Mouse (Mus musculus) cerebellum, adult 2 months (tissue): ENCODE measurements around the gene Naa15. TPM values are rescaled to one million over a fixed set of nuclear protein-coding genes. Genes with fewer than 3 reads are reported as not detected.

Experiments used
- DNase-seq, 2 experiments: peaks; one replicate each; pipeline ENCODE4 v3.0.0; 2021
- H3K27ac ChIP-seq: fragments of 200-500 bp; 2 replicates; pipeline ENCODE4 v1.5.1; 2012; ENCODE audit warnings: low read length, control low read depth, inconsistent platforms; ENCODE audit not compliant: insufficient read depth
- H3K27me3 ChIP-seq: fragments of 200-500 bp; 2 replicates; pipeline ENCODE4 v1.6.1; 2012; ENCODE audit warnings: inconsistent platforms, mild to moderate bottlenecking, low read length, moderate library complexity; ENCODE audit not compliant: control insufficient read depth, insufficient read depth
- H3K4me1 ChIP-seq: fragments of 200-500 bp; 2 replicates; pipeline ENCODE4 v1.6.1; 2011; ENCODE audit warnings: low read length; ENCODE audit not compliant: control insufficient read depth, insufficient read depth
- H3K4me3 ChIP-seq: fragments of 200-500 bp; replicated peaks from 2 replicates; pipeline ENCODE3; 2011; ENCODE audit warnings: mild to moderate bottlenecking, low read depth, low read length, control low read depth; ENCODE audit not compliant: insufficient read depth
- CTCF ChIP-seq: fragments of 200-500 bp; IDR thresholded peaks from 2 replicates; pipeline ENCODE4 v1.5.1; 2011; ENCODE audit warnings: low read depth, mild to moderate bottlenecking, control low read depth, low read length, moderate library complexity, borderline replicate concordance; ENCODE audit not compliant: insufficient read depth
- POLR2A ChIP-seq: fragments of 200-500 bp; IDR thresholded peaks from 2 replicates; pipeline ENCODE4 v1.6.1; 2011; ENCODE audit warnings: low read length, control low read depth, borderline replicate concordance; ENCODE audit not compliant: insufficient read depth
- WGBS: fragments of 180-500 bp; shearing (Covaris S2); methylation state at CpG from one replicate; pipeline ENCODE4 v1.1.7; 2018; 5-methylcytosine and 5-hydroxymethylcytosine counted together
- polyA plus RNA-seq: library from polyadenylated mRNA; depleted of rRNA; stranded (reverse); fragments of >200 nt; gene quantifications from 2 replicates; pipeline ENCODE4 v1.2.3, GENCODE M21; 2012

Naa15 gene
- polyA plus RNA-seq, 1 experiment, result 22.9 TPM

- Histone ChIP-seq H3K27ac (no peak overlapping the region), H3K4me3 (no peak overlapping the region), H3K4me1 (no peaks in the 10 kb centered on the region), H3K27me3 (no peaks in the 10 kb centered on the region)
- 74% methylated on average over 11 of the region's 11 CpGs for WGBS
- DNase-seq, result no peak
- TF ChIP-seq POLR2A, result no peak
- TF ChIP-seq CTCF, result no peak
Measured at GRCm38 (mm10) chr3:51504385-51504952, 89.5 kb downstream of the Naa15 start.

- H3K4me3 ChIP-seq, result no peak overlapping the region
- no peak overlapping the region for H3K27ac ChIP-seq
- WGBS, result 37% methylated on average over 19 of the region's 19 CpGs
- TF ChIP-seq POLR2A (no peak), CTCF (no peak)
- no peaks in the 10 kb centered on the region for H3K27me3 ChIP-seq
- no peaks in the 10 kb centered on the region for H3K4me1 ChIP-seq
- DNase-seq, result no peak
Measured at GRCm38 (mm10) chr3:51505465-51505864, 90.5 kb downstream of the Naa15 start.

- WGBS, result 8% methylated on average over 8 of the region's 8 CpGs
- peaks cover 7% of the 10 kb centered on the region for H3K4me1 ChIP-seq
Measured at GRCm38 (mm10) chr3:51510903-51511302, 96.0 kb downstream of the Naa15 start.

GRCm38 (mm10) chr3:51511983-51512382 lies 97.0 kb downstream of the Naa15 start:
- no peaks in the 10 kb centered on the region for H3K27me3 ChIP-seq
- 15% methylated on average over 5 of the region's 5 CpGs for WGBS
- H3K4me1 ChIP-seq, result peaks cover 7% of the 10 kb centered on the region
- peak; percentile 48 to 66 for DNase-seq
- H3K27ac ChIP-seq, result no peak overlapping the region
- H3K4me3 ChIP-seq, result no peak overlapping the region
- TF ChIP-seq CTCF (no peak), POLR2A (no peak)

More at GRCm38 (mm10) chr3:51510903-51511302, 96.0 kb downstream of the Naa15 start:
- H3K27me3 ChIP-seq, result no peaks in the 10 kb centered on the region
- no peak overlapping the region for H3K27ac ChIP-seq
- peak; percentile 81 to 88 for DNase-seq
- H3K4me3 ChIP-seq, result peak overlapping the region; percentile 51
- TF ChIP-seq CTCF (peak; percentile 93), POLR2A (no peak)

GRCm38 (mm10) chr3:51517467-51517866 lies 102.5 kb downstream of the Naa15 start:
- no peak overlapping the region for H3K27ac ChIP-seq
- H3K4me1 ChIP-seq, result no peaks in the 10 kb centered on the region
- 85% methylated on average over 4 of the region's 4 CpGs for WGBS
- no peak for TF ChIP-seq POLR2A
- TF ChIP-seq CTCF, result no peak
- DNase-seq, result no peak
- no peaks in the 10 kb centered on the region for H3K27me3 ChIP-seq
- H3K4me3 ChIP-seq, result no peak overlapping the region

- 84% methylated on average over 12 of the region's 12 CpGs for whole genome bisulfite sequencing
- Histone ChIP-seq H3K4me3 (no peak overlapping the region), H3K4me1 (no peaks in the 10 kb centered on the region), H3K27ac (no peak overlapping the region), H3K27me3 (no peaks in the 10 kb centered on the region)
- DNase-seq, result no peak
- TF ChIP-seq POLR2A, result no peak
- TF ChIP-seq CTCF, result no peak
Measured at GRCm38 (mm10) chr3:51517878-51518762, 103.2 kb downstream of the Naa15 start.

- TF ChIP-seq POLR2A (no peak), CTCF (no peak)
- Histone ChIP-seq H3K4me1 (no peaks in the 10 kb centered on the region), H3K27me3 (no peaks in the 10 kb centered on the region), H3K4me3 (no peak overlapping the region), H3K27ac (no peak overlapping the region)
- no peak for DNase-seq
- WGBS, result 76% methylated on average over 7 of the region's 8 CpGs
Measured at GRCm38 (mm10) chr3:51518763-51519121, 103.8 kb downstream of the Naa15 start.

- TF ChIP-seq CTCF (no peak), POLR2A (no peak)
- WGBS, result 85% methylated on average over 14 of the region's 14 CpGs
- H3K27ac ChIP-seq, result no peak overlapping the region
- no peak for DNase-seq
- H3K4me1 ChIP-seq, result peaks cover 14% of the 10 kb centered on the region
- H3K4me3 ChIP-seq, result no peak overlapping the region
- H3K27me3 ChIP-seq, result no peaks in the 10 kb centered on the region
Measured at GRCm38 (mm10) chr3:51521262-51521661, 106.3 kb downstream of the Naa15 start.
